Mouse (Mus musculus) ovary, adult 2 months (tissue): ENCODE results near the gene Rcor3. TPM values are rescaled to one million over a fixed set of nuclear protein-coding genes. Genes with fewer than 3 reads are reported as not detected.

Experiments used
- polyA plus RNA-seq: library from polyadenylated mRNA; depleted of rRNA; stranded (reverse); fragments of >200 nt; gene quantifications from 2 replicates; pipeline ENCODE4 v1.2.3, GENCODE M21; 2012; rRNA removed

Gene Rcor3
- polyA plus RNA-seq = 40.7 and 75.9 TPM in 2 replicates

DNA sequence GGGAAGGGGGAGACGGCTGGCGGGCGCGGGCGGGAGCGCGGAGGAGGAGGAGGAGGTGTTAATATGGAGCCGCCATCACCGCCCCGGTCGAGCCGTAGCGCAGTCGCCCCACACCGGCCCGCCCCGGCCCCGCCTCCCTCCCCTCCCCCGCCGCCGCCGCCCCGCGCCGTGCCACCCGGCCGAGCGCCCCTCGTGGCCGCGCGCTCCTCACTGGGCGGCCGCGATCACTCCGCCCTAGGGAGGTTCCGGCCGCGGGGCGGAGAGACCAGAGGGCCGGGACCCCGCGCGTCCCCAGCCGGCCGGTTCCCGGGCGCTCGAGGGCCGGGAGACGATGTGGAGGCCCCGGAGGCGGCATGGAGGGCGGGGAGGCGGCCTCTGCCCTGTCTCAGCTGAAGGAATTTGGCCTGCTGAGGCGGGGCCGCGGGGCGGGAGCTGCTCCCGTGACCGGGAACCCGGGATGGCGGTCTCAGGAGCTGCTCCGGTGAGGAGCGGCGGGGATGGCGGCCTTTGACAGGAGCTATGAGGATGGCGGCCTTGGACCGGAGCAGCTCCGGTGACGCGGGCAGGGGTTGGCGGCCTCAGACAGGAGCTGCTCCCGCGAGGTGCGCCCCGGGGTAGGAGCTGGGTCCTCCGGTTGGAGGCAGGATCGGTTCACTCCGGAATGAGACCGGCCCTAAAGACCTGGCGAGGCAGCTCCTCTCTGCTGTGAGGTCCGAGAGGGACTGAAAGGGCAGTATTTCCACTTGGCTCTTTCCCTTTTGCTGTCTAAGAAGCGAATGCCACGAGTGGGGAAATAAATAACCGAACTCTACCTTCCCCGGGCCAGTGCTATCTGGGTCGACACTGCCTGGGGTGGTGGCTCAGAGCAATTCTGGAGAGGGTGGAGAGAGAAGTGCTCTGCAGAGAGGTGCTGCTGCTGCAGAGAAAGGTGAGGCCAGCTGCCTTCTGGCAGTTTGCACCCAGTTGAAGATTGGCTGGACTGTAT, at the start of gene Rcor3:
TSS of gene Rcor3 (minus strand) at position 137 of the 985 bp plus-strand sequence.

GRCm38 (mm10) chr1:192091806-192092772, 45.8 kb downstream of the Rcor3 start, which contains the start of gene Traf5:
Gene Traf5 (minus strand): TSS chr1:192092559.

Other genes starting within 250 kb of the Rcor3 start
- 21.5 and 35.3 TPM in 2 replicates for gene Slc30a1, start 231.3 kb downstream of the Rcor3 start, polyA plus RNA-seq
- gene Rd3, start 160.7 kb downstream of the Rcor3 start, polyA plus RNA-seq = 0.97 and 1.2 TPM in 2 replicates
- 16.3 and 21.0 TPM in 2 replicates for gene Traf5, start 45.5 kb downstream of the Rcor3 start, polyA plus RNA-seq
- 1.4 and 1.9 TPM in 2 replicates for gene Kcnh1, start 52.7 kb upstream of the Rcor3 start, polyA plus RNA-seq